Mouse (Mus musculus) liver, adult 2 months (tissue): ENCODE measurements at regions not wholly inside any gene's neighbourhood (a gene's known extent, or its start where the extent isn't known, plus 50 kb on each side); places are given as distances from the start of the nearest gene placed in this dataset.

Source experiments
- CTCF ChIP-seq: fragments of 200-500 bp; IDR thresholded peaks from 2 replicates; pipeline ENCODE4 v1.5.1; 2011; ENCODE audit warnings: low read depth, low read length, control low read depth
- POLR2A ChIP-seq: fragments of 200-500 bp; IDR thresholded peaks from 2 replicates; pipeline ENCODE4 v1.6.1; 2011; ENCODE audit warnings: low read length, control low read depth; ENCODE audit not compliant: insufficient read depth; ENCODE audit errors: extremely low read depth

GRCm38 (mm10) chr9:93940193-93940592 lies 597.7 kb downstream of the 1190002N15Rik start:
- TF ChIP-seq CTCF (no peak), POLR2A (no peak)
